Mouse (Mus musculus) small intestine, adult 2 months (tissue): ENCODE measurements around the gene Ranbp17. TPM values are rescaled to one million over a fixed set of nuclear protein-coding genes. Genes with fewer than 3 reads are reported as not detected.

Experiments
- H3K27ac ChIP-seq: fragments of 200-500 bp; 2 replicates; pipeline ENCODE4 v1.5.1; 2012; ENCODE audit warnings: low read depth, low read length, control low read depth, inconsistent platforms; ENCODE audit not compliant: insufficient read depth
- H3K27me3 ChIP-seq: fragments of 200-500 bp; 2 replicates; pipeline ENCODE4 v1.6.1; 2012; ENCODE audit warnings: mild to moderate bottlenecking, moderate library complexity, low read length, inconsistent platforms; ENCODE audit not compliant: control insufficient read depth, insufficient read depth
- H3K36me3 ChIP-seq: fragments of 200-500 bp; 2 replicates; pipeline ENCODE4 v1.6.1; 2012; ENCODE audit warnings: mild to moderate bottlenecking, low read length, control low read depth, inconsistent platforms; ENCODE audit not compliant: control insufficient read depth, insufficient read depth
- H3K4me1 ChIP-seq: fragments of 200-500 bp; 2 replicates; pipeline ENCODE4 v1.6.1; 2012; ENCODE audit warnings: low read length, inconsistent platforms, mixed read lengths; ENCODE audit not compliant: control insufficient read depth, insufficient read depth, insufficient read length
- H3K4me3 ChIP-seq: fragments of 200-500 bp; 2 replicates; pipeline ENCODE4 v1.5.1; 2012; ENCODE audit warnings: low read depth, mild to moderate bottlenecking, control low read depth, inconsistent platforms, low read length, moderate library complexity
- CTCF ChIP-seq: fragments of 200-500 bp; IDR thresholded peaks from 2 replicates; pipeline ENCODE4 v1.5.1; 2012; ENCODE audit warnings: low read depth, mild to moderate bottlenecking, control low read depth, inconsistent platforms, low read length, moderate library complexity, mixed read lengths; ENCODE audit not compliant: insufficient replicate concordance, insufficient read length; ENCODE audit errors: extremely low read depth
- POLR2A ChIP-seq: fragments of 200-500 bp; IDR thresholded peaks from 2 replicates; pipeline ENCODE4 v1.6.1; 2012; ENCODE audit warnings: low read depth, mild to moderate bottlenecking, control low read depth, inconsistent platforms, low read length, moderate library complexity
- WGBS: fragments of 180-500 bp; shearing (Covaris S2); methylation state at CpG from one replicate; pipeline ENCODE4 v1.1.7; 2018; 5-methylcytosine and 5-hydroxymethylcytosine counted together
- polyA plus RNA-seq: library from polyadenylated mRNA; depleted of rRNA; stranded (reverse); fragments of >200 nt; gene quantifications from 2 replicates; pipeline ENCODE4 v1.2.3, GENCODE M21; 2012; rRNA removed

Ranbp17 gene
- polyA plus RNA-seq: 0.05 and 0.13 TPM in 2 replicates

- Histone ChIP-seq H3K27ac (no peak within 1 kb of the TSS), H3K36me3 (no peaks in the 10 kb centered on the region), H3K4me3 (peak within 1 kb of the TSS; percentile 66), H3K4me1 (no peaks in the 10 kb centered on the region), H3K27me3 (peaks cover 5% of the 10 kb centered on the region; the same call in 1 of the 2 replicates)
- WGBS: 4% methylated on average over 69 of the region's 72 CpGs
- TF ChIP-seq POLR2A (no peak), CTCF (no peak)
Measured at GRCm38 (mm10) chr11:33513376-33513991, at the start of gene Ranbp17. Ranbp17 (minus strand) TSS chr11:33513746.

DNA sequence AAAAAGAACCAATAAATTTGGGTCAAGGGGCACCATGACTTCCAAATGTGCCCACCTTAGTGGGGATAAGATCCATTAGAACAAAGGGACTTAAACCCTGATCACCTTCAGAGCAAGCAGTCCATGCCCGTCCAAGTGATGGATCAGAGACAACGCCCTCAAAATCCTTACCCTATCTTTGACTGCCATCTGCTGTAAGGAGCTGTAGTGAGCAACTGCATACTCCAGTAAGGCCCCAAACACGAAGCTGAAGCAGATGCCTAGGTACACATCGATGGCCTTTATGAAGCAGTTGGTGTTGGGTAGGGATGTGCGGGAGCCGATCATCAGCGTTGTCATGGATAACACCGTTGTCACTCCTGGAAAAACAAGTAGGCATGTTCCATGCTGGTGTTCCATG lies 40.6 kb upstream of the Ranbp17 start:
- 76% methylated on average over 8 of the region's 8 CpGs for WGBS
- Histone ChIP-seq H3K27me3 (no peaks in the 10 kb centered on the region), H3K36me3 (no peaks in the 10 kb centered on the region), H3K4me3 (no peak overlapping the region), H3K4me1 (no peaks in the 10 kb centered on the region), H3K27ac (no peak overlapping the region)
- TF ChIP-seq CTCF: no peak

DNA sequence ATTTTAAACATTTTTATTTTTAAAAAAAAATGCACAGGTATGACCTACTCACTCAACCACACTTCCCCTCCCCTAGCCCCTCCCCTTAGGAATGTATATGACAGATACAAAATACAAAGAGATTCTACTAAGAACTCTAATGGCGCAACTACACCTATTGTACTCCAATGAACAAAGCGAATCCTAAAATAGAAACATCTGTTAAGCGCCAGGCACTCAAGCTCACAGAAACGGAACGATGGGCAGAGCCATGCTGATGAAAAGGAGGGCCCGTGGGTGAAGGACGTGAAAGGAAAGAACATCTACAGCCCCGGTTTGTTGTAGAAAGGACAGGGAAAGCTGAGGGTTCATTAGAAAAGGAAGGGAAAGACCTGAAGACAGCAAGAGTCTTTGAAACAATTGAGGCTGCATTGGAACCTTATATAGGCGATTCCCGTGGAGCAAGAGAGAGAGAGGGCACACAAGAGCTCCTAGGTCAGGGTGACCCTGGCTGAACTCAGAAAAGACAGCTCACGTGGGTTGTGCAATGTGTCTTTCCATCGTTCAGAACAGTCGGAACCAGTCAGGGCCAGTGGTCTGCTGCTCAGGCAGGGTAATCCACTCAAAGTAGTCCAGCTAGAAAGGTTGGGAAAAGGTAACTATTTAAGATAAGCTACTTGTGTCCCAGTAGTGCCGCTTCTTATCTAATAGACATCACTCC lies 37.5 kb upstream of the Ranbp17 start:
- no peaks in the 10 kb centered on the region for H3K36me3 ChIP-seq
- no peak overlapping the region for H3K27ac ChIP-seq
- H3K4me3 ChIP-seq: no peak overlapping the region
- H3K4me1 ChIP-seq: no peaks in the 10 kb centered on the region
- TF ChIP-seq POLR2A (no peak), CTCF (no peak)
- WGBS: 76% methylated on average over 14 of the region's 14 CpGs
- H3K27me3 ChIP-seq: no peaks in the 10 kb centered on the region

GRCm38 (mm10) chr11:33547386-33547785 lies 33.8 kb upstream of the Ranbp17 start:
- no peak overlapping the region for H3K4me3 ChIP-seq
- no peak overlapping the region for H3K27ac ChIP-seq
- no peak for TF ChIP-seq POLR2A
- TF ChIP-seq CTCF: no peak
- H3K4me1 ChIP-seq: no peaks in the 10 kb centered on the region
- 80% methylated on average over 2 of the region's 2 CpGs for WGBS
- no peaks in the 10 kb centered on the region for H3K27me3 ChIP-seq
- no peaks in the 10 kb centered on the region for H3K36me3 ChIP-seq

GRCm38 (mm10) chr11:33544945-33545344 lies 31.4 kb upstream of the Ranbp17 start:
- Histone ChIP-seq H3K4me1 (no peaks in the 10 kb centered on the region), H3K27me3 (no peaks in the 10 kb centered on the region), H3K27ac (no peak overlapping the region), H3K4me3 (no peak overlapping the region), H3K36me3 (no peaks in the 10 kb centered on the region)
- 94% methylated on average over 2 of the region's 2 CpGs for WGBS
- no peak for TF ChIP-seq CTCF
- no peak for TF ChIP-seq POLR2A

DNA sequence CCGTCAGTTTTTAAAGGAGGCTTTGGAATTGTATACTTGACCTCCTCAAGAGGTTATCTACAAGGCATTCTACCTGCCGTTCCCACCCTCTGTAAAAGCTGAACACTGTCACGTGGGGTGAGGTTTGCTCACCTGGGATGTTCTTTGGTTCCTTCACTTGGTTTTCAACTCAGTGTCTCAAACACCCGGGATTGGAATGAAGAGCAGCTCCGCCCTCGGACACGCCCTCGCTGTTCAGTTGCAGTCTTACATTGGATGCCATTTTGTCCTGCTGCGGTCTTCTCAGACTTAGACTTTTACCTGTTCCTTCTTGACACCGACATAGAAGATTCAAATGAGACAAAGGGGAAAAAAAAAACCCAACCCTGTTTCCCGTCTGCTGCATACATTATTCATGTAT lies 30.6 kb upstream of the Ranbp17 start:
- H3K27ac ChIP-seq: no peak overlapping the region
- WGBS: 40% methylated on average over 11 of the region's 11 CpGs
- no peaks in the 10 kb centered on the region for H3K36me3 ChIP-seq
- TF ChIP-seq CTCF (no peak), POLR2A (no peak)
- no peak overlapping the region for H3K4me3 ChIP-seq
- H3K4me1 ChIP-seq: no peaks in the 10 kb centered on the region
- no peaks in the 10 kb centered on the region for H3K27me3 ChIP-seq

DNA sequence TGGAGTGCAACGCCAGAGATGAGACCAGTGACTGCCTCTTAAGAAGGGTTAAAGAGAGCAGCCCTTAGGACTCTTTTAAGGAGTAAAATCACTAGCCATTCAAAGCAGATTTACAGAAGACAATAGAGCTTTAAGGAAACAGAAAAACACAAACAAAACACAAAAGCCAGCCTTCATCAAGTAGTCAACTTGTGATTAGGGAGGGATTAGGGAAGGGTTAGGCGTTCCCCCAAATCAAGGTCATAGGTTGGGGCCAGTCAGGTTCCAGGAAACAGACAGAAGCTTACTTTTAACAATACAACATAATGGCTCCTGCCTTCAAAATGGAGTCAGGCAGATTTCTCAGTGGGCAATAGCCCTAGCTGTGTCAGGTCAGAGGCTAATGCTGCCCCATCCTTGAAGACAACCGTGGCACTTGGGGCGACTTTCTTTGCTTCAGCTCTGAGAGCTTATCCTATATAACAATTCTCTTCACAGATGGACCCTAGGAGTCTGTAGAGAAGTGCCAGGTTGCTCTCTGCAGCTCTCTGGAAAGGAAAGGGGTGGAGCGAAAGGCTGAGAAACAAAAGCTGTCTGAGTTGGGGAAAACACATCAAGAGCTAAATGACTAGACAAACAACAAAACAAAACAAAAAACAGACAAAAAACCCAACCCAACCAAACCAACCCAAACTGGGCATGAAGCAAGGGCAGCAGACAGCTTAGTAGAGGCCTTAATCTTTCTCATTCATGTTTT lies 24.0 kb upstream of the Ranbp17 start:
- H3K27me3 ChIP-seq: no peaks in the 10 kb centered on the region
- no peaks in the 10 kb centered on the region for H3K36me3 ChIP-seq
- H3K27ac ChIP-seq: no peak overlapping the region
- WGBS: 70% methylated on average over 5 of the region's 5 CpGs
- no peak overlapping the region for H3K4me3 ChIP-seq
- no peak for TF ChIP-seq POLR2A
- TF ChIP-seq CTCF: no peak
- no peaks in the 10 kb centered on the region for H3K4me1 ChIP-seq
